In the genomic region with DNA sequence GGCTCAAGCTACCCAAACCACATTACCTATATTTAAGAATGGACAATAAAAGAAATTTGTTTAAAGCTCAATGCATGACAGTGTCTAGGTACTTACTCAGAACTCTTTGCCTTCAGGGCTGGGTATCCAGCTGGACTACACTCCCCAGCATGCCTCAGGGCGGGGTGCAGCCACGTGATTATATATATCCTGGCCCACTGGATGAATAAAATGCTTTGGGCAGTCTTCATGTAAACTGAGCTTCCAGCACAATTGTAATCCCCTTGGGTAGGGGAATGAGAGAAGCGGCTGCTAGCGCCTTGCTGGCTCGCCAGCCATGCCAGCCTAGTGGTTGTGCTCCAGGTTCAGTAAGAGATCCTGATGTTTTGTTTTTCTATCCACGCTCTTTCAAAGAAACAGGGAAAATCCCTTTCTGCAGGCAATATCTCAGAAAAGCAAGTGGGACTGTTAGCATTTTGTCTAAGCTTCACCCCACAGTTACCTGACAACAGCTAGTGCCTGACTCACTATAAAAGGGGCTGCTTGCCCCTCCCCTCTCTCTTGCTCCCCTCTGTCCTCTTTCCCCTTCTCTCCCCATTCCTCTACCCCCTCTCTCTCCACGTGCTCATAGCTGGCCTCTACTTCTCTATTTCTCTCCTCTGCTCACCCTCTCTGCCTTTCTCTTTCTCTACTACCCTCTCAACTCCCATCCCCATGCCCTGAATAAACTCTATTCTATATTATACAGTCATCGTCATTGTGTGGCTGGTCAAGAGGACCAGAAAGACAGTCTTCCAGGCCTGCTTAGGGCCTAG, we compare ENCODE assay signal across 8 mouse cellular contexts.
DNase-seq lines count a peak whose midpoint lies in the region; ATAC-seq lines count a peak whose summit lies in the region.

No protein-coding gene starts in this region.

- no peak overlapping the region for H3K27ac ChIP-seq in hindbrain, embryonic 11.5 days (ENCODE audit: low read depth, low read length)
- no peak overlapping the region for H3K27ac ChIP-seq in hindbrain, embryonic 10.5 days
- H3K27ac ChIP-seq in forebrain, embryonic 15.5 days (replicated peaks): no peak overlapping the region
- H3K27ac ChIP-seq in heart, embryonic 10.5 days: no peak overlapping the region

- H3K4me2 ChIP-seq in hindbrain, embryonic 11.5 days (replicated peaks; ENCODE audit: low read depth, low read length): no peak overlapping the region
- H3K4me2 ChIP-seq in forebrain, embryonic 15.5 days (replicated peaks): no peak overlapping the region

- peak; percentile 33 for DNase-seq in hindbrain, embryonic 11.5 days (ENCODE audit: low spot score)
- DNase-seq in hindbrain, embryonic 10.5 days (ENCODE audit: low spot score): no peak
- DNase-seq in NIH3T3 (ENCODE audit: low read depth): peak; percentile 73
- peak; percentile 28 for DNase-seq in lung, postnatal 36 days
- DNase-seq in thymus, postnatal 36 days: no peak
- DNase-seq in thymus, adult 18-20 months: no peak
- DNase-seq in heart, embryonic 10.5 days (ENCODE audit: low spot score): no peak

- WGBS in hindbrain, embryonic 11.5 days: 73% methylated on average over 8 of the region's 8 CpGs
- WGBS in hindbrain, embryonic 10.5 days: 69% methylated on average over 8 of the region's 8 CpGs
- 64% methylated on average over 8 of the region's 8 CpGs for WGBS in forebrain, embryonic 15.5 days
- 80% methylated on average over 8 of the region's 8 CpGs for WGBS in heart, embryonic 10.5 days

- H3K27me3 ChIP-seq in hindbrain, embryonic 11.5 days (ENCODE audit: control insufficient read depth, insufficient read depth, low read length): no peaks in the 10 kb centered on the region
- H3K27me3 ChIP-seq in hindbrain, embryonic 10.5 days (ENCODE audit: insufficient read depth, poor library complexity, severe bottlenecking): no peaks in the 10 kb centered on the region
- no peaks in the 10 kb centered on the region for H3K27me3 ChIP-seq in forebrain, embryonic 15.5 days
- no peaks in the 10 kb centered on the region for H3K27me3 ChIP-seq in heart, embryonic 10.5 days (ENCODE audit: insufficient read depth, poor library complexity, severe bottlenecking)

- no peak for ATAC-seq in hindbrain, embryonic 11.5 days (ENCODE audit: low FRiP score)
- ATAC-seq in forebrain, embryonic 15.5 days (replicated peaks): peak; percentile 65

- H3K9me3 ChIP-seq in hindbrain, embryonic 11.5 days (ENCODE audit: control insufficient read depth, low read length): no peaks in the 10 kb centered on the region
- no peaks in the 10 kb centered on the region for H3K9me3 ChIP-seq in hindbrain, embryonic 10.5 days
- no peaks in the 10 kb centered on the region for H3K9me3 ChIP-seq in forebrain, embryonic 15.5 days
- no peaks in the 10 kb centered on the region for H3K9me3 ChIP-seq in heart, embryonic 10.5 days

- H3K4me1 ChIP-seq in hindbrain, embryonic 11.5 days (replicated peaks; ENCODE audit: control insufficient read depth, insufficient read depth, low read length): no peaks in the 10 kb centered on the region
- peaks cover 5% of the 10 kb centered on the region; the same call in 1 of the 2 replicates for H3K4me1 ChIP-seq in hindbrain, embryonic 10.5 days (replicated peaks)
- no peaks in the 10 kb centered on the region for H3K4me1 ChIP-seq in forebrain, embryonic 15.5 days
- H3K4me1 ChIP-seq in heart, embryonic 10.5 days: peaks cover 29% of the 10 kb centered on the region

- H3K36me3 ChIP-seq in hindbrain, embryonic 11.5 days (ENCODE audit: control insufficient read depth, insufficient read depth, low read length): no peaks in the 10 kb centered on the region
- H3K36me3 ChIP-seq in hindbrain, embryonic 10.5 days: no peaks in the 10 kb centered on the region
- H3K36me3 ChIP-seq in forebrain, embryonic 15.5 days: no peaks in the 10 kb centered on the region
- no peaks in the 10 kb centered on the region for H3K36me3 ChIP-seq in heart, embryonic 10.5 days

- no peak overlapping the region for H3K9ac ChIP-seq in hindbrain, embryonic 11.5 days (ENCODE audit: low read depth, low read length)
- H3K9ac ChIP-seq in forebrain, embryonic 15.5 days (replicated peaks): no peak overlapping the region

- H3K4me3 ChIP-seq in hindbrain, embryonic 11.5 days (ENCODE audit: low read depth, low read length): no peak overlapping the region
- no peak overlapping the region for H3K4me3 ChIP-seq in hindbrain, embryonic 10.5 days
- H3K4me3 ChIP-seq in forebrain, embryonic 15.5 days: no peak overlapping the region
- no peak overlapping the region for H3K4me3 ChIP-seq in heart, embryonic 10.5 days

Comparison
In these comparisons a context has a peak if more than half of its experiments do, and no peak if none do; other contexts are left out.
1. DNase-seq: peak in hindbrain, embryonic 11.5 days (single experiment), NIH3T3 (single experiment) and lung, postnatal 36 days (single experiment); none in hindbrain, embryonic 10.5 days (single experiment), thymus, postnatal 36 days (0 of 2), thymus, adult 18-20 months (0 of 2) and heart, embryonic 10.5 days (single experiment).